Mouse (Mus musculus) embryonic fibroblast, embryonic 13.5 days (primary cell): ENCODE measurements around the gene Trim27.

Experiments used
- CTCF ChIP-seq: IDR thresholded peaks from 2 replicates; pipeline ENCODE4 v1.5.1; 2011; ENCODE audit warnings: mild to moderate bottlenecking, control low read depth, low read length, moderate library complexity, borderline replicate concordance; ENCODE audit not compliant: insufficient read depth
- POLR2A ChIP-seq: IDR thresholded peaks from 2 replicates; pipeline ENCODE4 v1.6.1; 2011; ENCODE audit warnings: low read depth, mild to moderate bottlenecking, control low read depth, low read length, moderate library complexity

DNA sequence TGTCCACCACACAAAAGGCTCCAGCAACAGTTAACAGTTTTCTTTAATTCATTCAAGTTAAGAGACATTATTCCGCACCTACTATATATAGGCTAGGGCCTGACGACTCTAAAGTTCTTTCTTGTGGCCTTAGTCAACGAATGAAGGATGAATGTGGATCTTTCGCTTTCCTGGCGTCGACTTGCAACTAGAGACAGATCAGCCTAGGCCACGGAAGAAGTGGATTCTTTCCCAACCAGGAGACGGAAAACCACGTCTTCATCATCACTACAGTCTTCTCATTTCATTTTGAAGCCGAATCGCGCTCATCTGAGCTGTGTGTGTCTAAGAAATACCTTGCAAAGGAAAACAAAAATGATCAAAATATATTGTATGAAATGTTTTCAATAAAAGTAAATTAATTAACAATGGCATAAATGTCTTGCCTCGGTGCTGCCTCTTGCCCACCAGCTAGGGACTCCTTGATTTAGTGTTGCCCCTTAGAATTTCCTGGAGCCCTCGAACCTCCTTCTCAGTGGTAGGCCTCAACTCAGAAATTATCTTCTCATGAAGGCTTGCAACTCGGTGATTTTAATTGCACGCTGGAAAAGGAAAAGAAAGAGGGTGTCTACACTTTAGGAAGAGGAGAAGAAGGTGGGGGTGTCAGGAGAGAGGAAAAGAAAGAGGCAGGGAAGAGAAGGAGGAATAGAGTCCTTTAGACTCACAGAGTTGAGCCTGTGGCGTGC lies 8.7 kb upstream of the Trim27 start:
- no peak for TF ChIP-seq CTCF
- TF ChIP-seq POLR2A = no peak
